Mouse (Mus musculus): ENCODE results near the gene Olfr437.
"Not testable (repeated sequence)": the region's sequence is repeated elsewhere in the genome, so short reads cannot be mapped to it uniquely, and the experiment has no call there.

Gene Olfr437

GRCm38 (mm10) chr6:43162982-43163381 lies at the start of gene Olfr437:
Gene Olfr437 (plus strand): TSS chr6:43163282.
- DNase-seq: no peak

- DNase-seq: not testable (repeated sequence)
Observed at GRCm38 (mm10) chr6:43146267-43146666, 16.8 kb upstream of the Olfr437 start, which contains the start of gene Olfr237-ps1. Gene Olfr237-ps1 (plus strand): TSS chr6:43146567.

DNA sequence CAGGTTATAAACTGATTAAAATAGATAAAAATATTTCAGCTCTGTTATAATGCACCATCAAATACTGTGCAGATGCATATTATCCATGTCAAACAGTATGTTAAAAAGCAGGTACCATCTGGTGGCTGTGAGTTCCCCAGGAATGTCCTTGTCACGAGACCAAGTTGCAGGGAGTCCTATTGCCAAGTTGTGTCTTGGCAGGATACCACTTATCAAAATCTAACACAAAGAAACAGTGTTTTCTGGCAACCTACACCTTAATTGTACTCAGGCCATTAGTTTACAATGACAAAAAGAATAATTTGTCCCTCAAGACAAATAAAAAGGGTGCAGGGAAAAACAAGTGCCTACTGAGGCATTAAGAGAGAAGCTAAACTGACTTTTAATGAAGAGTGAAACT lies 3.6 kb upstream of the Olfr437 start:
- DNase-seq: peak; percentile 9

DNA sequence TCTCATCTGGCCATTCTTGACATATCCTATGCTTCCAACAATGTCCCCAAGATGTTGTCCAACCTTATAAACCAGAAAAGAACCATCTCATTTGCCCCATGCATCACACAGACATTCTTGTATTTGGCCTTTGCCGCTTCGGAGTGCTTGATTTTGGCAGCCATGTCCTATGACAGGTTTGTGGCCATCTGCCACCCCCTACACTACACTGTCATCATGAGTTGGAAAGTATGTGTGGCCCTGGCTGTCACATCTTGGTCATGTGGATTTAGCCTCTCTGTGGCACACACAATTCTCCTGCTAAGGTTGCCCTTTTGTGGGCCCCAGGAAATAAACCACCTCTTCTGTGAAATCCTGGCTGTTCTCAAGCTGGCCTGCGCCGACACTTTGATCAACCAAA lies 4.2 kb downstream of the Olfr437 start:
- DNase-seq: peak; percentile 5

DNA sequence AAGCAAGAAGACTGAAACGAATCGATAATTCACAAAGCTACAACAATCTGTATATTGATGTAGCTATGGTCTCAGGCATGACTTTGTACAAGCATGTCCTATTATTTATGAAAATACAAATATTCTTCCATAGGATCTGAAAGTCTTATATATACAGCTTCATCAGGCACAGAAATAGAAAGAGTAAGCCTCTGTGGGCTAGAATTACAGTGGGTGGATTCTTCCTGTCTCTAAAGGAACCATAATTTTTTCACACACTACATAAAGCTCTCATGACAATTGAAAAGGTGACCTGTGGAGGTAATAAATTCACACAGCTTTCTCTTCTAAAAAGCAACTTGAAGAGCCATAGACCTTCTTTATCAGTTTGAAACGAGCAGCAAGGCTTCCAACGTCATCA lies 8.8 kb downstream of the Olfr437 start, which contains the start of gene Olfr13:
Gene Olfr13, plus strand, starts transcription at position 301 of the 400 bp plus-strand sequence.
- no peak for DNase-seq

DNA sequence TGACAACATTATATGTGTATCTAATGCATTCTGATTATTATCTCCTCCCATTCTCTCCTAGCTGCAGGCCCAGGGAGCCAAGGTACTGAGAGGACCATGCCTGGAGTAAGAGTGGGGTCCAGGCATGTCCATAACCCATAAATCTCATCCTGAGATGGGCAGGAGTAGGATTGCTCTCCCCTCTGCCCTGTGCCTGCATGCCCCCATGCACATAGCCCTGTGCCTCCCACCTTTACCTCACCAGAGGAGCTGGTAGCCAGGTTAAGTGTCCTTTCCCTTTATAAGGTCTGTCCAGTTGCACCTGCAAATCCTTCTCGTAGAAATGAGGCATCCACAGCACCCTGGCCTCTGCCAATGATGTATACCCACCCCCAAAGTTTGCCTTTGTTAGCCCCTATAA lies 15.0 kb downstream of the Olfr437 start:
- no peak for DNase-seq

- no peak for DNase-seq
Observed at GRCm38 (mm10) chr6:43178584-43179501, 15.8 kb downstream of the Olfr437 start.

DNA sequence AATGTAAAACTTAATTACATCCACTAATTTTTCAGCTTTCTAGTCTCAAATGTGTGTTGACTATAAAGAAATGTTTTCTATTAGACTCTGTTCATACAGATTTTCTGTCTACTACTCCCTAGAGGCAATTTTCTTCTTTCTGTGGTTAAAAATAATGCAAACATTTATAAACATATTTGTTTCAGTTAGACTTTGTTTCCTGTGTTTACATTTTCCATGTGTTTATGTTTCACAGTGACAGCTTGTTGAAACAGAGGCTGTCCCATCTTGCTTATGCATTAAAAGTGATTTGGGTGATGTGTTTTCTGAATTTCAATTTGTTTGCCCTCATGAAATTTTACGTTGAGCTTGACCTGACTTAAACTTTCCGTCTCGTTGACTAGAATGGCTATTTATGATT lies 27.9 kb downstream of the Olfr437 start:
- no peak for DNase-seq

DNA sequence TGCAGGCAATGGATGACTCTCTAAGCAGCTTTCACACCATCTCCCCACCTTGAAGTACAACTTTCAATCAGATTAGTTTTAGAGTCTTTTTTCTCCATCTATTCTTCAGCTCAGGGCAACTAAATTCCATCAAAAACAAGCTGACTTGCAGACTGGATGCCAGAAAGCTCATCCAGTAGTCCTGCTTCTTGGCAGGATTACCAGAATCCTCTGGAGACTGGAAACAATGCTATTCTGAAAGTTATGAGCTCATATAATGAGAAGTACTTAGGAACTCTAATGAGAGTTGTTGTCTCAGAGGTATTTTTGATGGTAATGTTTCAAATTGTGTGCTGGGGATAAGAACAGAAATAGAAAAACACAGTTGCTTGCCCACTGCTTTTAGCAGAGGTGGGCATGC lies 33.7 kb downstream of the Olfr437 start, which contains the start of gene Olfr435:
Gene Olfr435, plus strand, starts transcription at position 366 of the 400 bp plus-strand sequence.
- no peak for DNase-seq

DNA sequence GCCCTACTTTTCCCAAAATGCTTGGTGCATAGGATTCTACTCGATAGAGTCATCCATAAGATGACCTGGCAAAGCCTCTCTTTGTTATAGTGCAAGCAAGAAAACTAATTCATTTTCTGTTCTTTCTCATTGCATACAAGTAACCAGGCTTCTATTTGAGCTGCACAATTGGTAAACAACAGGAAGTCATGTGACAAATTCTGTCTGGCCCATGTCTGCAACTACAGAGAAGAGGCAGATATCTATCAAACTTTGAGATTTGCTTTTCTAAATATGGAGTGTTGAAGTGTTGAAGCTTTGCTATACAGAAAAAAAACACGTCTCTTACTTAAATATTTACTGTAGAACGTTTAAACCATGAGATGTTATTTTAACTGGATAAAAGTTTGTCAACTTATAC lies 35.0 kb downstream of the Olfr437 start:
- DNase-seq: no peak

DNA sequence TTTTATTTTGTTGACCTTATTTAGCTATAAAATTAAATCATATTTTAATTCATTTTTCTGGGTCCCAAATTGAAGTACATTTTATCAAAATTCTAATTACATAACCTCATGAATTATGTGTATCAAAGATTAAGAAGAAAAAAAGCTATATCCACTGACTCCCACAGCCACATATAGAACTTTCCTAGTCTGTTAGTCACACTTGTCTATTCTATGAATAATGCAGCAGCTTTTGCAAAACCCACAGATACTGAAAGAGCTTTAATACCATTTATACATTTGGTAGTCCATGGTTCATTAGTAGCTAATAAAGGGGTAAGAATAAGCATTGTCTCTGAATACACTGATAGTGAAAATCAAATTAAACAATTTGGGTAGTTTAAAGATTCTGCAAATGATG lies 39.7 kb downstream of the Olfr437 start:
- DNase-seq: no peak

GRCm38 (mm10) chr6:43205355-43205754 lies 42.3 kb downstream of the Olfr437 start:
- no peak for DNase-seq

DNA sequence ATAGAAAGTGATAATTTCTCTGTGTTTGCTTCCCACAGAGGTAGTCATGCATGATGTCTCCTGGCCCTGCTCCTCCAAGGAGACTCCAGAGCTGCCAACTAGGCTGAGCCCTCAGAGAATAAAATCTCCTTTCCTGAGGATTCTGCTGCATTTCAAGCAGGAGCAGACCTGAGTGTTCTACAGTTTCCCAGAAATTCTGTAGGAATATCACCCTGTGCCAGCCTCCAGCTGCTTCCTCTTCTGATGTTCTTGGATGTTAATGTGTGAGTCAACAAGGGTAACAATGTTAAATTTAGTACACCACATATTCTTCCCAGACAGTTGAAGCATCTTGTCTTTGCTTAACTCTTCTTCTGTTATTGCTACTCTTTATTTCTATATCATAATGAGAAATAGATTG lies 49.8 kb downstream of the Olfr437 start, which contains the start of gene Olfr434:
Gene Olfr434, plus strand, starts transcription at position 149 of the 400 bp plus-strand sequence.
- DNase-seq: not testable (repeated sequence)

Measured in cerebellum, adult 11 months (tissue).